Mouse (Mus musculus) cerebellum, postnatal 10 days (tissue): Measurements from ENCODE around the gene Nxph3.

Source experiments
- DNase-seq, 2 experiments: peaks; one replicate each; pipeline ENCODE4 v3.0.0; 2021; ENCODE audit warnings: mixed read lengths in 2 of 2

Nxph3 gene

DNA sequence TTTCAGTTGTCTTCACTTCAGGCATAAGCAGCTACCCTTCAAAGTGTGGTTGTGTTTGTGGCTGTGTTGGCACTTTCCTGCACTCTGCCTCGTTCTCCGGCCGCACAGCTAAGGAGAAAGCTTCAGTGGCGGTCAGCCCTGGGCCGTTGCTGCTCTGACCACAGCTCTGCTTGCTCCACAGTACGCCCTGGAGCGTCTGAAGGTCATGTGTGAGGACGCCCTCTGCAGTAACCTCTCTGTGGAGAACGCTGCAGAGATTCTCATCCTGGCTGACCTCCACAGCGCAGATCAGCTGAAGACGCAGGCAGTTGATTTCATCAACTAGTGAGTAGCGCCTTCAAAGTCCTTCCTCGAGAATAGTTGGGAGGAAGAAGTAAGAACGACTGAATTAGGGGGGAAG, 24.3 kb downstream of the Nxph3 start:
- no peak for DNase-seq

GRCm38 (mm10) chr11:95487237-95487636, 27.1 kb downstream of the Nxph3 start:
- DNase-seq, result no peak

GRCm38 (mm10) chr11:95485634-95486033, 28.7 kb downstream of the Nxph3 start:
- DNase-seq, result no peak

DNA sequence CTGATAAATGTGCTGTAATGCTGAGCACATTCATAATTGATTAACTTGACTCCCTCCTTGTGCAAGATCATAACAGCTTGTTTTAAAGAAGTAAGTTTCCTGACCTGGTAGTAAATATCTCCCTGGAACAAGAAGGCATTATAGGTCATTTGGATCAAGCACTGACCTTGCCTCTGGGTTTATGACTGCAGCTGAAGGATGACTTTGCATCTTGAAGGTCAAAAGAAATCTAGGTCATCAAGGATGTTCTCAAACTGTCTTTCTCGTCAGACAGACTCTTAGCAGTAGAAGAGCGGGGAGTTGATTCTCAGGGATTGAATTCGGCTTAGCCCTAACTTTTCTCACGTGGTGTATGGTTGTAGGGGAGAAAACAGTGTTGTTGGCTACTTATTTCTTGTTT, 33.7 kb downstream of the Nxph3 start:
- no peak for DNase-seq

DNA sequence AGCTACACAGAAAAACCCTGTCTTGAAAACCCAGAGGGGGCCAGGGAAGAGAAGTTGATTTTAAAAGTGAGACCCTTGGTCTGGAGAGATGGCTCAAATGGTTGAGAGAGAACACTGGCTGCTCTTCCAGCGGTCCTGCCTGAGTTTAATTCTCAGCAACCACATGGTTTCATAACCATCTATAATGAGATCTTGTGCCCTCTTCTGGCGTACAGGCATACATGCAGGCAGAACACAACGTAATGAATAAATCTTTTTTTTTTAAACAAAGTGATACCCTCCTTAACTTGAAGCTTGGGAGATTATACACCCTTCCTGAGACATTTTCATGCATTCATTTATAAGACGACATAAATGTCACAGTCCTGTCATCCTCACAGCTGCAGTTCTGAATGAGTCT, 34.9 kb downstream of the Nxph3 start:
- no peak for DNase-seq

- peak in 1 of 2 experiments; percentile 40 for DNase-seq
These were observed 38.0 kb downstream of the Nxph3 start for GRCm38 (mm10) chr11:95476323-95476722.

DNA sequence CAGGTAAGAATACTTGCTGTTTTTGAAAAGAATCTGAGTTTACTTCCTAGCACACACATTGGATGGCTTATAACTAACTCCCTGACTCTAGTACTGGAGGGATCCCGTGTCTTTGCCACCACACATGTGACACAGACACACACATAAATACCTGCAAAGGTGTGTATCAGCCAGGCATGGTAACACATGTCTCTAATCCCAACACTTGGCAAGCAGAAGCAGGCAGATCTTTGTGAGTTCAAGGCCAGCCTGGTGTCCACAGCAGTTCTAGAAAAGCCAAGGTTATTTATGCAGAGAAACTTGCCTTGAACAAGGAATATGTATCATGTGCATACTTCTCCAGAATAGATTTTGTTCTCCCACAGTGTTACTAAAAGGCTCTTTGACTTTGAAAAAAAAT, 40.9 kb downstream of the Nxph3 start:
- DNase-seq, result no peak

DNA sequence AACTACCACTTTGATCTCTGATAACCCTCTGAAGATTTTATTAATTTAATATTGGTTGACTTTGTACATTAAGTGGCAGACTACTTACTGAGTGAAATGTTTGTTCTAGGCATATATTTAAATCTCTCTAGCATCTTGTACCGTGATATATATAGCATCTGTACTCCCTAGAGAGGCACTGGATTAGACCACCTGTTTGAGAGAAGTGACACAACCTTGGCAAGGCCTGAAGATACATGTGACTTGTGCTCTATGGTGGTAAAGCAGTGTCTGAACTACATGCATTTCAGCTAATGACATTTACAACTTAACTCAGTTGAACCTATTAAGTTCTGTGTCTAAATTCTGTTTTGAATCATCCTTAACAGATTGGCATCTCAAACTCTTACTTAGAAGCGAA, 41.4 kb downstream of the Nxph3 start:
- no peak for DNase-seq

DNA sequence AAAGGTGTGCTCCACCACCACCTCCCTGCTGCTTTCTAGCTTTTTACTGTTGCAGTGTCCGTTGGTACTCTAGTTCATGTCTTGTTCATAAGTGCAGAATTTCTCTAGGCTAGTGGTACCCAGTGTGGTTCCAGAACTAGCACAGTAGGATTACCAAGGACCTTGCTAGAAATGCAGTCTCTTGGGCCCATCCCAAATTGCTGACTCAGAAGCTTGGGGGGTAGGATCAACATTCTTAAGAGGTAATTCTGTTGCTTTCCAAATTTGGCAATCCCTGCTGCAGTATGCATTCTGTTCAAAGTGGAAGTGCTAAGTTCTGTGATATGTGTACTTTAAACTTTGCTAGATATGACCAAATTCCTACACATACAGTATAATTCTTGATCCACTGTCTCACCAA, 46.6 kb downstream of the Nxph3 start:
- no peak for DNase-seq

- no peak for DNase-seq
These were observed 52.2 kb downstream of the Nxph3 start for GRCm38 (mm10) chr11:95462168-95462567.

DNA sequence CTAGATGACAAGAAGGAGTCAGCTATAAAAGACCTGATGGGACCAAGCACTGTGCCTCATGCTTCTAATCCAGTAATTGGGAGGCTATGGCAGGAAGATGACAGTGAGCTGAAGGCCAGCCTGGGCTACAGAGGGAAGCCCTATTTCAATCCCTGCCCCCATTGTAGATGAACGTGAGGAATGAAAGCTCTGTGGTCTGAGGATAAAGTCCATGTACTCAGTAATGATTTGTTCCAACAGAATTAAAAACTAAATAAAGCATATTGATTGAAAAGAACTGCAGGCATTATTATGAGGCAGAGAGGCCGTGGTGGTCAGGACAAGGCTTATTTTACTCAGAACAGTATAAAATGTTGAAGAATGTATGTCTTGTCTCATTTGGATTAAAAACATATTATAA, 53.5 kb downstream of the Nxph3 start:
- no peak for DNase-seq
